Mouse (Mus musculus) MEL (cell line): ENCODE results near the gene Mark4. TPM values are rescaled to one million over a fixed set of nuclear protein-coding genes. Genes with fewer than 3 reads are reported as not detected.

ENCODE experiments used
- DNase-seq: peaks from one replicate; pipeline ENCODE4 v3.0.0; 2011; ENCODE audit warnings: low read depth, low spot score
- H3K27ac ChIP-seq: 2 replicates; pipeline ENCODE4 v1.5.1; 2012; ENCODE audit warnings: low read depth, mild to moderate bottlenecking, control low read depth, low read length, moderate library complexity; ENCODE audit not compliant: control insufficient read depth
- H3K27me3 ChIP-seq, 2 experiments: fragments of 150-350 bp in 1 of 2; sonication (generic) in 1 of 2; 2 replicates each; pipeline ENCODE4 v1.6.1; 2012; ENCODE audit warnings: low read length in 2 of 2, mild to moderate bottlenecking in 2 of 2, improper control_type of control experiment in 1 of 2, moderate library complexity in 1 of 2; ENCODE audit not compliant: insufficient read depth in 2 of 2, control insufficient read depth in 1 of 2
- H3K36me3 ChIP-seq, 2 experiments: 2 replicates each; pipeline ENCODE4 v1.6.1; 2012 to 2014; ENCODE audit warnings: low read length in 2 of 2, improper control_type of control experiment in 1 of 2, inconsistent platforms in 1 of 2, mild to moderate bottlenecking in 1 of 2; ENCODE audit not compliant: insufficient read depth in 2 of 2, control insufficient read depth in 1 of 2
- H3K4me1 ChIP-seq, 2 experiments: fragments of 150-350 bp in 1 of 2; sonication (generic) in 1 of 2; 2 replicates each; pipeline ENCODE4 v1.6.1; 2012; ENCODE audit warnings: low read length in 2 of 2, improper control_type of control experiment in 1 of 2, mild to moderate bottlenecking in 1 of 2; ENCODE audit not compliant: insufficient read depth in 2 of 2, control insufficient read depth in 1 of 2
- H3K4me3 ChIP-seq, 2 experiments: fragments of 150-350 bp in 1 of 2; sonication (generic) in 1 of 2; 2 replicates each; pipeline ENCODE4 v1.5.1; 2012; ENCODE audit warnings: low read depth in 2 of 2, low read length in 2 of 2, mild to moderate bottlenecking in 2 of 2, moderate library complexity in 2 of 2, control low read depth in 1 of 2, improper control_type of control experiment in 1 of 2; ENCODE audit not compliant: control insufficient read depth in 1 of 2, insufficient read depth in 1 of 2
- H3K79me2 ChIP-seq: 2 replicates; pipeline ENCODE4 v1.6.1; 2012; ENCODE audit warnings: mild to moderate bottlenecking, low read length, moderate library complexity; ENCODE audit not compliant: control insufficient read depth, poor library complexity, insufficient read depth
- H3K9ac ChIP-seq: 2 replicates; pipeline ENCODE4 v1.6.1; 2012; ENCODE audit warnings: low read depth, mild to moderate bottlenecking, control low read depth, low read length, moderate library complexity; ENCODE audit not compliant: control insufficient read depth, poor library complexity, severe bottlenecking
- H3K9me3 ChIP-seq: fragments of 150-350 bp; sonication (generic); replicated peaks from 2 replicates; pipeline ENCODE4 v1.6.1; 2012; ENCODE audit warnings: mild to moderate bottlenecking, low read length, improper control_type of control experiment, moderate library complexity; ENCODE audit not compliant: insufficient read depth
- GABPA ChIP-seq: IDR thresholded peaks from 2 replicates; pipeline ENCODE4 v1.6.1; 2012; ENCODE audit warnings: low read depth, mild to moderate bottlenecking, inconsistent platforms, low read length, improper control_type of control experiment, moderate library complexity
- GATA1 ChIP-seq: IDR thresholded peaks from 2 replicates; pipeline ENCODE4 v1.6.1; 2011; ENCODE audit warnings: low read depth, low read length, improper control_type of control experiment
- JUND ChIP-seq: IDR thresholded peaks from 2 replicates; pipeline ENCODE4 v1.6.1; 2011; ENCODE audit warnings: low read depth, mild to moderate bottlenecking, improper control_type of control experiment, low read length
- MAFK ChIP-seq: IDR thresholded peaks from 2 replicates; pipeline ENCODE4 v1.6.1; 2011; ENCODE audit warnings: low read depth, mild to moderate bottlenecking, low read length, improper control_type of control experiment, borderline replicate concordance
- MEF2A ChIP-seq: IDR thresholded peaks from 2 replicates; pipeline ENCODE4 v1.6.1; 2014; ENCODE audit warnings: low read depth, mild to moderate bottlenecking, inconsistent platforms, low read length, improper control_type of control experiment; ENCODE audit not compliant: poor library complexity, insufficient replicate concordance, severe bottlenecking; ENCODE audit errors: extremely low read depth
- POLR2A ChIP-seq, 2 experiments: IDR thresholded peaks; 2 replicates each; pipeline ENCODE4 v1.6.1; 2011 to 2012; ENCODE audit warnings: low read length in 2 of 2, mild to moderate bottlenecking in 2 of 2, control low read depth in 1 of 2, improper control_type of control experiment in 1 of 2, low read depth in 1 of 2, moderate library complexity in 1 of 2; ENCODE audit not compliant: control insufficient read depth in 1 of 2, insufficient read depth in 1 of 2, poor library complexity in 1 of 2
- POLR2AphosphoS5 ChIP-seq: IDR thresholded peaks from 2 replicates; pipeline ENCODE4 v1.6.1; 2012; ENCODE audit warnings: low read depth, borderline replicate concordance, mild to moderate bottlenecking, inconsistent platforms, low read length, moderate library complexity, mixed read lengths
- SMC3 ChIP-seq: IDR thresholded peaks from 2 replicates; pipeline ENCODE4 v1.6.1; 2011; ENCODE audit warnings: low read depth, low read length, improper control_type of control experiment
- TAL1 ChIP-seq: IDR thresholded peaks from 2 replicates; pipeline ENCODE4 v1.6.1; 2012; ENCODE audit warnings: mild to moderate bottlenecking, inconsistent platforms, low read length, moderate library complexity, mixed read lengths
- TCF12 ChIP-seq: IDR thresholded peaks from 2 replicates; pipeline ENCODE4 v1.6.1; 2014; ENCODE audit warnings: low read depth, mild to moderate bottlenecking, inconsistent platforms, low read length, improper control_type of control experiment, moderate library complexity
- USF2 ChIP-seq, 2 experiments: IDR thresholded peaks; 2 replicates each; pipeline ENCODE4 v1.6.1; 2011 to 2012; ENCODE audit warnings: improper control_type of control experiment in 2 of 2, low read length in 2 of 2, borderline replicate concordance in 1 of 2, inconsistent platforms in 1 of 2, low read depth in 1 of 2, mild to moderate bottlenecking in 1 of 2; ENCODE audit not compliant: insufficient read depth in 1 of 2
- ZKSCAN1 ChIP-seq: IDR thresholded peaks from 2 replicates; pipeline ENCODE4 v1.6.1; 2012; ENCODE audit warnings: low read depth, mild to moderate bottlenecking, inconsistent platforms, low read length, improper control_type of control experiment, moderate library complexity
- ZMIZ1 ChIP-seq: IDR thresholded peaks from 2 replicates; pipeline ENCODE4 v1.6.1; 2012; ENCODE audit warnings: low read depth, mild to moderate bottlenecking, inconsistent platforms, low read length, improper control_type of control experiment, moderate library complexity
- polyA plus RNA-seq, 2 experiments: library from polyadenylated mRNA; stranded (reverse) in 1 of 2; unstranded in 1 of 2; fragments of >175 nt in 1 of 2; fragments of >200 nt in 1 of 2; gene quantifications; 2 replicates each; pipeline versions ENCODE4 v1.2.1 to v1.2.4; 2012; ENCODE audit warnings: low replicate concordance in 2 of 2, low read depth in 1 of 2; ENCODE audit not compliant: insufficient read length in 2 of 2, insufficient read depth in 1 of 2, missing spikeins in 1 of 2
- total RNA-seq: library from RNA; depleted of rRNA; stranded (reverse); fragments of 300-350 nt; gene quantifications from 2 replicates; pipeline ENCODE4 v1.2.3, GENCODE M21; 2012; rRNA removed

Gene Mark4
- total and polyA plus RNA-seq, 3 experiments, result 4.7 to 18.5 TPM; not detected in 1

- Histone ChIP-seq H3K36me3 (peaks cover 0 to 3% of the 10 kb centered on the region in 2 experiments; a peak in 2 of 4 replicates), H3K4me3 (no peak overlapping the region), H3K4me1 (peaks cover 0 to 3% of the 10 kb centered on the region in 2 experiments; a peak in 2 of 4 replicates), H3K27ac (no peak overlapping the region), H3K27me3 (no peaks in the 10 kb centered on the region), H3K9me3 (no peaks in the 10 kb centered on the region), H3K9ac (no peak overlapping the region), H3K79me2 (peaks cover 9% of the 10 kb centered on the region)
- DNase-seq, result no peak
- no peak for TF ChIP-seq JUND
- TF ChIP-seq GABPA, result no peak
- TF ChIP-seq POLR2A (IDR thresholded peaks at IDR 0.05; ENCODE audit: control insufficient read depth in 1 of 2, insufficient read depth in 1 of 2, low read depth in 1 of 2, low read length in 2 of 2, poor library complexity in 1 of 2), result no peak
- no peak for TF ChIP-seq USF2 (IDR thresholded peaks at IDR 0.05; ENCODE audit: borderline replicate concordance in 1 of 2, insufficient read depth in 1 of 2, low read depth in 1 of 2, low read length in 2 of 2)
- no peak for TF ChIP-seq POLR2AphosphoS5
These were observed 80.6 kb downstream of the Mark4 start for GRCm38 (mm10) chr7:19378049-19378448.

- DNase-seq, result no peak
- Histone ChIP-seq H3K4me1 (no peaks in the 10 kb centered on the region), H3K79me2 (no peaks in the 10 kb centered on the region), H3K9me3 (no peaks in the 10 kb centered on the region), H3K27ac (no peak overlapping the region), H3K4me3 (no peak overlapping the region), H3K27me3 (no peaks in the 10 kb centered on the region), H3K36me3 (no peaks in the 10 kb centered on the region), H3K9ac (no peak overlapping the region)
- TF ChIP-seq MAFK (no peak), ZMIZ1 (no peak), SMC3 (no peak), MEF2A (no peak), ZKSCAN1 (no peak), TCF12 (no peak), TAL1 (no peak)
These were observed 82.6 kb downstream of the Mark4 start for GRCm38 (mm10) chr7:19376019-19376418.

GRCm38 (mm10) chr7:19375368-19375767 lies 83.3 kb downstream of the Mark4 start:
- H3K9ac ChIP-seq, result no peak overlapping the region

More at GRCm38 (mm10) chr7:19375368-19375767, 83.3 kb downstream of the Mark4 start:
- Histone ChIP-seq H3K36me3 (no peaks in the 10 kb centered on the region), H3K9me3 (no peaks in the 10 kb centered on the region), H3K27ac (no peak overlapping the region), H3K79me2 (no peaks in the 10 kb centered on the region), H3K27me3 (no peaks in the 10 kb centered on the region), H3K4me3 (no peak overlapping the region), H3K4me1 (no peaks in the 10 kb centered on the region)
- no peak for TF ChIP-seq GATA1
- DNase-seq, result no peak

Other genes with a start within 250 kb of the Mark4 start
- gene Gpr4, start 246.3 kb downstream of the Mark4 start, total RNA-seq, result 0.07 and 0.19 TPM in 2 replicates
- gene Gpr4, start 246.3 kb downstream of the Mark4 start, polyA plus RNA-seq, result under 1 TPM in 1 of 2 experiments, not detected in 1; 0.15 TPM
- 16.3 and 18.5 TPM in 2 replicates for gene Opa3, start 230.5 kb downstream of the Mark4 start, total RNA-seq
- 10 to 100 TPM; 37.2 to 85.4 TPM for gene Opa3, start 230.5 kb downstream of the Mark4 start, polyA plus RNA-seq
- gene Vasp, start 187.0 kb downstream of the Mark4 start, total RNA-seq, result 121 and 130 TPM in 2 replicates
- gene Vasp, start 187.0 kb downstream of the Mark4 start, polyA plus RNA-seq, result 100 to 1,000 TPM in 1 of 2 experiments, not detected in 1; 185 TPM
- not detected in 2 replicates for gene Ppm1n, start 178.8 kb downstream of the Mark4 start, total RNA-seq
- gene Ppm1n, start 178.8 kb downstream of the Mark4 start, polyA plus RNA-seq, result not detected
- 0.27 and 0.52 TPM in 2 replicates for gene Rtn2, start 176.2 kb downstream of the Mark4 start, total RNA-seq
- gene Rtn2, start 176.2 kb downstream of the Mark4 start, polyA plus RNA-seq, result 1 to 10 TPM in 1 of 2 experiments, not detected in 1; 1.4 TPM
- gene Fosb, start 148.8 kb downstream of the Mark4 start, total RNA-seq, result 0.04 and 0.10 TPM in 2 replicates
- under 1 TPM in 1 of 2 experiments, not detected in 1; 0.49 TPM for gene Fosb, start 148.8 kb downstream of the Mark4 start, polyA plus RNA-seq
- 22.2 and 25.9 TPM in 2 replicates for gene Ercc1, start 114.0 kb downstream of the Mark4 start, total RNA-seq
- 10 to 100 TPM in 1 of 2 experiments, not detected in 1; 37.5 TPM for gene Ercc1, start 114.0 kb downstream of the Mark4 start, polyA plus RNA-seq
- 26.2 and 43.9 TPM in 2 replicates for gene Cd3eap, start 99.3 kb downstream of the Mark4 start, total RNA-seq
- gene Cd3eap, start 99.3 kb downstream of the Mark4 start, polyA plus RNA-seq, result 10 to 100 TPM in 1 of 2 experiments, not detected in 1; 49.8 TPM
- gene Ppp1r13l, start 99.1 kb downstream of the Mark4 start, total RNA-seq, result 1.0 and 1.5 TPM in 2 replicates
- 10 to 100 TPM in 1 of 2 experiments, not detected in 1; 15.9 TPM for gene Ppp1r13l, start 99.1 kb downstream of the Mark4 start, polyA plus RNA-seq
- gene Ercc2, start 76.8 kb downstream of the Mark4 start, total RNA-seq, result 29.4 and 34.4 TPM in 2 replicates
- gene Ercc2, start 76.8 kb downstream of the Mark4 start, polyA plus RNA-seq, result 10 to 100 TPM in 1 of 2 experiments, not detected in 1; 44.5 TPM
- gene Klc3, start 54.7 kb downstream of the Mark4 start, total RNA-seq, result 2.7 and 3.6 TPM in 2 replicates
- gene Klc3, start 54.7 kb downstream of the Mark4 start, polyA plus RNA-seq, result under 1 TPM in 1 of 2 experiments, not detected in 1; 0.42 TPM
- not detected in 2 replicates for gene Ckm, start 54.0 kb downstream of the Mark4 start, total RNA-seq
- gene Ckm, start 54.0 kb downstream of the Mark4 start, polyA plus RNA-seq, result not detected
- gene Exoc3l2, start 4.5 kb upstream of the Mark4 start, total RNA-seq, result 0.08 TPM in 1 of 2 replicates, not detected in the other
- gene Exoc3l2, start 4.5 kb upstream of the Mark4 start, polyA plus RNA-seq, result under 1 TPM in 1 of 2 experiments, not detected in 1; 0.08 TPM
- 5.5 and 6.1 TPM in 2 replicates for gene Bloc1s3, start 49.5 kb upstream of the Mark4 start, total RNA-seq
- 1 to 10 TPM in 1 of 2 experiments, not detected in 1; 7.5 TPM for gene Bloc1s3, start 49.5 kb upstream of the Mark4 start, polyA plus RNA-seq
- gene Trappc6a, start 49.6 kb upstream of the Mark4 start, total RNA-seq, result 65.6 and 88.2 TPM in 2 replicates
- 10 to 100 TPM in 1 of 2 experiments, not detected in 1; 82.8 TPM for gene Trappc6a, start 49.6 kb upstream of the Mark4 start, polyA plus RNA-seq
- gene Nkpd1, start 59.0 kb upstream of the Mark4 start, total RNA-seq, result 0.07 and 0.35 TPM in 2 replicates
- under 1 TPM in 1 of 2 experiments, not detected in 1; 0.33 TPM for gene Nkpd1, start 59.0 kb upstream of the Mark4 start, polyA plus RNA-seq
- gene Ppp1r37, start 104.3 kb upstream of the Mark4 start, total RNA-seq, result 10.0 and 13.6 TPM in 2 replicates
- gene Ppp1r37, start 104.3 kb upstream of the Mark4 start, polyA plus RNA-seq, result 10 to 100 TPM in 1 of 2 experiments, not detected in 1; 29.0 TPM
- 2.9 and 3.3 TPM in 2 replicates for gene Zfp296, start 118.5 kb upstream of the Mark4 start, total RNA-seq
- 1 to 10 TPM in 1 of 2 experiments, not detected in 1; 7.8 TPM for gene Zfp296, start 118.5 kb upstream of the Mark4 start, polyA plus RNA-seq
- gene Gemin7, start 118.8 kb upstream of the Mark4 start, total RNA-seq, result 49.6 and 58.0 TPM in 2 replicates
- gene Gemin7, start 118.8 kb upstream of the Mark4 start, polyA plus RNA-seq, result 10 to 100 TPM in 1 of 2 experiments, not detected in 1; 78.7 TPM
- 29.9 and 31.1 TPM in 2 replicates for gene Clasrp, start 145.7 kb upstream of the Mark4 start, total RNA-seq
- gene Clasrp, start 145.7 kb upstream of the Mark4 start, polyA plus RNA-seq, result 10 to 100 TPM in 1 of 2 experiments, not detected in 1; 62.2 TPM
- gene Relb, start 170.6 kb upstream of the Mark4 start, total RNA-seq, result 4.6 and 6.2 TPM in 2 replicates
- gene Relb, start 170.6 kb upstream of the Mark4 start, polyA plus RNA-seq, result 1 to 10 TPM in 1 of 2 experiments, not detected in 1; 7.7 TPM
- gene Clptm1, start 206.2 kb upstream of the Mark4 start, total RNA-seq, result 55.5 and 58.5 TPM in 2 replicates
- gene Clptm1, start 206.2 kb upstream of the Mark4 start, polyA plus RNA-seq, result 100 to 1,000 TPM in 1 of 2 experiments, 10 to 100 TPM in 1; 62.4 to 102 TPM
- not detected in 2 replicates for gene Apoc2, start 219.1 kb upstream of the Mark4 start, total RNA-seq
- not detected for gene Apoc2, start 219.1 kb upstream of the Mark4 start, polyA plus RNA-seq
- not detected in 2 replicates for gene Gm44805, start 222.6 kb upstream of the Mark4 start, total RNA-seq
- gene Gm44805, start 222.6 kb upstream of the Mark4 start, polyA plus RNA-seq, result not detected
- not detected in 2 replicates for gene Apoc4, start 222.7 kb upstream of the Mark4 start, total RNA-seq
- not detected for gene Apoc4, start 222.7 kb upstream of the Mark4 start, polyA plus RNA-seq
- not detected in 2 replicates for gene Apoc1, start 233.8 kb upstream of the Mark4 start, total RNA-seq
- gene Apoc1, start 233.8 kb upstream of the Mark4 start, polyA plus RNA-seq, result under 1 TPM in 1 of 2 experiments, not detected in 1; 0.35 TPM
- 22.6 and 33.3 TPM in 2 replicates for gene Apoe, start 240.4 kb upstream of the Mark4 start, total RNA-seq
- 10 to 100 TPM in 1 of 2 experiments, not detected in 1; 61.4 TPM for gene Apoe, start 240.4 kb upstream of the Mark4 start, polyA plus RNA-seq